Mouse (Mus musculus): ENCODE results near the gene Commd9.

DNA sequence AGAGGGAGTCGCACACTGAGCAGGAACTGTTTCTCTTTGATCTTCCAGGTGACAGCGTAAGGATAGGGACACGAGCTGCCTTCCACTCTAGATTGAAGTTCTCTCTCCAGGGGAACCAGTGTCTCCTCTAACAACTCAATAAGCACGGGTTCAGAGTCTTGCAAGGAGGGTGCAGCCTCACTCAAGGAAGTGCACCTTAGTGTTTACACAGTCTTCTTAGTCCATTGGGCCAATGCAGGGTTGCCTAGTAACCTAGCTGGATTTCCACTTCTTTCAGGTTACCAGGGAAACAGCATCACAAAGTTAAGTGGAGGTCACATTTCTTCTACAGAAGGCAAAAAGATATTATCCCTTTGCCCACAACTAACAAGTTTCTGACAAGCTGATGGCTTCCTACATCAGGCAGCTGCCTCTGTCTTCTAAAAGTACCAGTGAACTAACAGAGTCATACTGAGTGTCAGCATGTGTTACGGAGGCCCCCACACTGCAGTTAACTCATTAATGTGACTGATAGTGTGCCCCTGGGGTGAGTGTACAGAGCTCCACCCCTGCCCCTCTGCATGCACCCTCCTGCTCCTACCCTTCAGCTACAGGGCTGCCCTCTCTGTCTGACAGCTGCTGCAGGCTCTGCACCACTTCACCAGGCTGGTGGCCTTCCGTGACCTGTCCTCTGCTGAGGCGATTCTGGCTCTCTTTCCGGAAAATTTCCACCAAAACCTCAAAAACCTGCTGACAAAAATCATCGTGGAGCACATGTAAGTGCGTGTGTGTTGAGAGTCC lies 10.6 kb downstream of the Commd9 start:
- no peak for TF ChIP-seq CTCF (IDR thresholded peaks at IDR 0.05; ENCODE audit: low read depth)
- TF ChIP-seq EP300 (optimal IDR thresholded peaks at IDR 0.05): no peak

Data from stomach, postnatal 0 days (tissue).